Mouse (Mus musculus) spleen, adult 2 months (tissue): ENCODE results near the gene Scn4a.

Source experiments
- CTCF ChIP-seq: fragments of 200-500 bp; IDR thresholded peaks from 2 replicates; pipeline ENCODE4 v1.5.1; 2011; ENCODE audit warnings: mild to moderate bottlenecking, inconsistent platforms; ENCODE audit not compliant: insufficient read depth, insufficient read length, insufficient replicate concordance; ENCODE audit errors: extremely low read depth
- POLR2A ChIP-seq: fragments of 200-500 bp; IDR thresholded peaks from 2 replicates; pipeline ENCODE4 v1.6.1; 2011; ENCODE audit warnings: low read depth, low read length, inconsistent platforms

DNA sequence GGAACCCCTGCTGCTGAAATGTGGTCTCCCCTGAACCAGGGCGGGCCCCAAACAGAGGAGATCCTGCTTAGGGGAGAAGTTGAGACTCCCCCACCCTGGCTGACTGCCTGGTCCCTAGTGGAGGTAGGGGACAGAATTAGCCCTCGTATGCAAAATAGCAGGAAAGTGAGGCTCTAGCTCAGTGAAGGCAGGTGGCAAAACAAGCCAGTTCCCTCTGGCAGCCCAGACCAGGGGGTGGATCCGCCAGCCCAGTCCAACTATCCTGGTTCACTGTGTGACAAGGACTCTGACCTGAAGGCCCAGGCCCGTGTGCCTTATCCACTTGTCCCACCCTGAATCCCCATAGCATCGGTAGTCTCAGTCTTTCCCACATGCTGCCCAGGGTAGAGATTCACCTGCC, 43.0 kb downstream of the Scn4a start:
- TF ChIP-seq CTCF (no peak), POLR2A (peak; percentile 79)
